Mouse (Mus musculus) limb, embryonic 14.5 days (tissue): ENCODE data around the gene AC134908.4. TPM values are rescaled to one million over a fixed set of nuclear protein-coding genes. Genes with fewer than 3 reads are reported as not detected.

Experiments used
- ATAC-seq: fragments of 200-750 bp; cut with Nextera tagmentation; 2 replicates; pipeline ENCODE4 v1.8.0; 2017; ENCODE audit warnings: low read depth, moderate number of reproducible peaks, moderate TSS enrichment; ENCODE audit not compliant: low FRiP score
- DNase-seq: peaks from one replicate; pipeline ENCODE4 v3.0.0-alpha.2; 2015; ENCODE audit warnings: low spot score
- H3K27ac ChIP-seq: fragments of 300-500 bp; sonication (generic); replicated peaks from 2 replicates; pipeline ENCODE4 v1.5.1; 2014; ENCODE audit warnings: low read depth, mild to moderate bottlenecking, low read length, moderate library complexity, mixed read lengths
- H3K27me3 ChIP-seq: fragments of 300-500 bp; sonication (generic); 2 replicates; pipeline ENCODE4 v1.6.1; 2014; ENCODE audit warnings: low read length, mixed read lengths; ENCODE audit not compliant: control insufficient read depth, insufficient read depth
- H3K36me3 ChIP-seq: fragments of 300-500 bp; sonication (generic); 2 replicates; pipeline ENCODE4 v1.6.1; 2014; ENCODE audit warnings: mild to moderate bottlenecking, low read length, moderate library complexity, mixed read lengths; ENCODE audit not compliant: control insufficient read depth, insufficient read depth
- H3K4me1 ChIP-seq: fragments of 300-500 bp; sonication (generic); 2 replicates; pipeline ENCODE4 v1.6.1; 2014; ENCODE audit warnings: antibody characterized with exemption, low read length, mixed read lengths; ENCODE audit not compliant: control insufficient read depth, insufficient read depth
- H3K4me2 ChIP-seq: fragments of 300-500 bp; sonication (generic); replicated peaks from 2 replicates; pipeline ENCODE4 v1.6.1; 2014; ENCODE audit warnings: low read depth, mild to moderate bottlenecking, low read length, moderate library complexity; ENCODE audit not compliant: severe bottlenecking
- H3K4me3 ChIP-seq: fragments of 300-500 bp; sonication (generic); replicated peaks from 2 replicates; pipeline ENCODE4 v1.5.1; 2014; ENCODE audit warnings: low read length
- H3K9ac ChIP-seq: fragments of 300-500 bp; sonication (generic); 2 replicates; pipeline ENCODE4 v1.6.1; 2014; ENCODE audit warnings: mild to moderate bottlenecking, low read depth, low read length, moderate library complexity; ENCODE audit not compliant: severe bottlenecking
- H3K9me3 ChIP-seq: fragments of 300-500 bp; sonication (generic); 2 replicates; pipeline ENCODE4 v1.6.1; 2016; ENCODE audit warnings: low read length; ENCODE audit not compliant: control insufficient read depth
- POLR2A ChIP-seq: fragments of 200-500 bp; IDR thresholded peaks from 2 replicates; pipeline ENCODE4 v1.8.0; 2012; ENCODE audit warnings: inconsistent platforms, mild to moderate bottlenecking, moderate library complexity, borderline replicate concordance; ENCODE audit not compliant: insufficient read depth, insufficient read length; ENCODE audit errors: extremely low read depth
- WGBS: fragments of 180-500 bp; shearing (Covaris S2); extraction: QIAGEN DNeasy Blood & Tissue Kit; methylation state at CpG from one replicate; pipeline ENCODE4 v1.1.7; 2014; 5-methylcytosine and 5-hydroxymethylcytosine counted together
- polyA plus RNA-seq, 2 experiments: library from polyadenylated mRNA; depleted of rRNA in 1 of 2; stranded (reverse) in 1 of 2; unstranded in 1 of 2; fragments of >200 nt; fragmentation: Nextera tagmentation in 1 of 2; extraction: Ambion mirVana in 1 of 2; gene quantifications; 2 replicates each; pipeline versions ENCODE4 v1.2.1 to v1.2.3; 2012 to 2014

The AC134908.4 gene
- polyA plus RNA-seq, 2 experiments: 0.30 TPM; not detected in 1

DNA sequence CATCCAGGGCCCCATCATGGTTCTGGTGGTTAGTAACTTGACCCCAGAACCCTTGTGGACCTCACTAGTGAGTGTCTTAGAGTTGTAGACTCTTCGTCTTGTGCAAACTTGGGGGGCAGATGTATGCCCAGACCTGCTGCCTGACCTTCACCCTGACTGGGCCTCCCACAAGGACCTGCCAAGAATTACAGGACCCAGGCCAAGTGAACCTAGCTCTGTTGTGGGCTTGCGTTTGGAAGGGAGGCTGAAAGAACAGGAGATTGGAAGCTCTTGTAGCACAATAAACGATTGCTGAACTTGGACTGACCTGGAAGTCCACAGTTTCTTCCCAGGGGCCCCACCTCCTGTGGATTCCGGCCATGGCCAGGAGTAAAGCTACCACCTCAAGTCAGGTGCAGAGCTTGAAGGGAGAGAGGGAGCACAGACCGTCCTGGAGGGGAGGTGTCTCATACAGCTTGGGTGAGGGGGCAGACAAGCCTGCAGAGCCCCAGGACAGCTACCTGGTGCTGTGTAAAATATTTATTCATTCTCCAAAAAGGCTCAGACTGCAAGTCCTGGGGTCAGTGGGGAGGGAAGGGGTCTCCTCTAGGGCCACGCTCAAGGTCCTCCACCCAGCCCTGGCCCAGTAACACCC is 38.6 kb upstream of the AC134908.4 start:
- H3K27me3 ChIP-seq: no peaks in the 10 kb centered on the region
- H3K4me1 ChIP-seq: peaks cover 52% of the 10 kb centered on the region
- peaks cover 42% of the 10 kb centered on the region for H3K36me3 ChIP-seq
- H3K9me3 ChIP-seq: no peaks in the 10 kb centered on the region
- H3K27ac ChIP-seq: peak overlapping the region; percentile 89; the same call in 1 of the 2 replicates
- WGBS: 34% methylated on average over 6 of the region's 6 CpGs
- peak overlapping the region; percentile 85 for H3K4me3 ChIP-seq
- no peak for ATAC-seq
- TF ChIP-seq POLR2A: no peak
- H3K4me2 ChIP-seq: peak overlapping the region; percentile 91
- peak overlapping the region; percentile 77 for H3K9ac ChIP-seq
- DNase-seq: no peak

- H3K9ac ChIP-seq: peak within 1 kb of the TSS; percentile 77
- H3K4me3 ChIP-seq: peak within 1 kb of the TSS; percentile 85
- H3K4me2 ChIP-seq: peak within 1 kb of the TSS; percentile 91
- H3K27ac ChIP-seq: peak within 1 kb of the TSS; percentile 89
- no peaks in the 10 kb centered on the region for H3K9me3 ChIP-seq
- H3K27me3 ChIP-seq: no peaks in the 10 kb centered on the region
- TF ChIP-seq POLR2A: no peak
- DNase-seq (peak; percentile 89), ATAC-seq (peak; percentile 66)
- H3K4me1 ChIP-seq: peaks cover 56% of the 10 kb centered on the region
- 0% methylated on average over 24 of the region's 24 CpGs for WGBS
- peaks cover 38% of the 10 kb centered on the region for H3K36me3 ChIP-seq
Measured at GRCm38 (mm10) chr17:25833291-25833663, 37.8 kb upstream of the AC134908.4 start, which contains the start of gene Stub1. TSS of gene Stub1 (minus strand) at chr17:25833404.

DNA sequence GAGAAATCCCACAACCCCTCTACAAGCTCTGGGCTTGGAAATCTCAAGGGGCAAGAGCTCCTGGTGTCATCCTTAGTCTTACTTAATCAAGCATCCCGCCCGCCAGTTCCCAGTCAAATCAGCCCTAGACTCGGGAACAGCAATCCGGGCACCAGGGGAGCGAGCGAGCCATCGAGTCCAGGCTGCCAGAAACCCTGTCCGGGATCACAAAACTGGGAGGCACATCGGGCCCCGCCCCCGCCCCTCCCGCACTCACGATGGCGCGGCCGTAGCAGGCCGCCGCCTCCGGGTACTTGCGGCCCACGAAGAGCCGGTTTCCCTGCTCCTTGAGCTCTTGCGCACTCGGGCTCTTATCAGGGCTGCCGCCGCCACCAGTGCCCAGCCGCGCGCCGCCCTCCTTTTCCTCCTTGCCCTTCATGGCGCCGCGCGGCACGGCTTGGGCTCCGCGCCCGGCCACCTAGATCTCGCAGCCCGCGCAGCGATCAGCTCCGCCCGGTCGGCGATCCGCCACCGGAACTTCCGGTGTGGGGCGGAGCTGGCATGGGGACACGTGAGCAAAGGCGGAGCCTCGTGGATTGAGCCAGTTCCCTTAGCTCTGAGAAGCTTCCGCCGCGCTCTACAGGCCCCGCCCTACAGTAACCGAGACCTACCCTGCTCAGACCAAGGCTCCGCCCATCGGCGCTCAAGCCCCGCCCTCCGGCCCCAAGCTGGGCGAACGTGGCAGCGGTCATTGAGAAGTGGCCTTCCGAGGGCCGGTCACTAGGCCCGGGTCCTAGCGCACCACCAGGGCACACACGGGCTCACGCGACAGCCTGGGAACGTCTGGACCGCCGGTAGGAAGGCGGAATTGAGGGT is 37.2 kb upstream of the AC134908.4 start:
- Histone ChIP-seq H3K4me1 (peaks cover 58% of the 10 kb centered on the region), H3K27me3 (no peaks in the 10 kb centered on the region), H3K9ac (peak overlapping the region; percentile 77), H3K4me3 (peak overlapping the region; percentile 85), H3K27ac (peak overlapping the region; percentile 89), H3K9me3 (no peaks in the 10 kb centered on the region), H3K36me3 (peaks cover 38% of the 10 kb centered on the region), H3K4me2 (peak overlapping the region; percentile 91)
- WGBS: under 1% methylated on average over 46 of the region's 77 CpGs
- peak; percentile 74; the same call in 1 of the 2 replicates for TF ChIP-seq POLR2A
- DNase-seq (peak; percentile 99), ATAC-seq (peak; percentile 92)

GRCm38 (mm10) chr17:25831451-25832281 is 36.2 kb upstream of the AC134908.4 start:
- Histone ChIP-seq H3K36me3 (peaks cover 44% of the 10 kb centered on the region), H3K27me3 (no peaks in the 10 kb centered on the region), H3K4me3 (peak overlapping the region; percentile 85), H3K9ac (peak overlapping the region; percentile 77), H3K9me3 (no peaks in the 10 kb centered on the region), H3K4me1 (peaks cover 50% of the 10 kb centered on the region), H3K27ac (no peak overlapping the region), H3K4me2 (peak overlapping the region; percentile 91)
- WGBS: 60% methylated on average over 21 of the region's 21 CpGs
- DNase-seq (no peak), ATAC-seq (no peak)
- TF ChIP-seq POLR2A: no peak
